ENCODE assay signal across 23 mouse cellular contexts in the genomic region with DNA sequence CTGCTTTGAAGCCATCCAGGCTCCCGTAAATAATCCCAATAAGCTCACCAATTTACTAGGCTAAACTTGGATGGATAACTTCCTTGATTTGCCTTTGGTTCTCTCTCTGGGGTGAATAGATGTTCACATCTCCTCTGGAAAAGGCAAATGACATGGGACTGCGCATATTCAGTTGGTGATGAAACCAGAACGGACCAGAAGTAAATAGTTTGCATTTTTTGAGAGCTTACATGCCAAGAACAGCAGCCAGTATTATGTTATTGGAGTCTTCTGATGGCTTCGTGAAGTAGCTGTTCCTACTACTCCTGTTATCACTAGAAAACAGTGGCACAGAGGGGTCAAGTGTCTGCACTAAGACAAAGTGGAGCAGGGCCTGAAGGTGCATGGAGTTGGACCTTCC.
DNase-seq lines count a peak whose midpoint lies in the region; TF ChIP-seq lines count a peak whose summit lies in the region.
"Had no signal": no experiment of that assay in that cellular context is flagged by ENCODE, and none has a peak within 500 bp of the region (broad histone marks: within the 10 kb centered on the region; RNA-seq: fewer than 3 reads in every experiment).

No protein-coding gene starts in this region.

- intact Hi-C loops in gastrocnemius, adult 2 months (cut with DNase I), result no loop called here
- intact Hi-C loops in gastrocnemius, postnatal 14 days (cut with DNase I; ENCODE audit: low total_unique reads), result no loop called here

- no peak for DNase-seq in gastrocnemius, adult 2 months
- DNase-seq in gastrocnemius, postnatal 14 days, result no peak
- peak; percentile 3 for DNase-seq in kidney, adult 9 months
- DNase-seq in kidney, adult 11 months, result no peak
- DNase-seq in kidney, postnatal 14 days, result peak; percentile 4
- DNase-seq in kidney, postnatal 36 days, result no peak
- DNase-seq in Muller cell, postnatal 12 days (ENCODE audit: inconsistent ontology term), result peak; percentile 53
- DNase-seq: adrenal gland, adult 2 months; adrenal gland, postnatal 10 days; adrenal gland, postnatal 25 days; B cell, adult 2 months; cerebellum, adult 11 months; cerebellum, adult 18-20 months; cerebellum, adult 8-10 months; cerebellum, adult 9-11 months; cerebellum, postnatal 14 days; cerebellum, postnatal 36 days; embryo, embryonic 11 days had no signal

- no peak for TF ChIP-seq CTCF in gastrocnemius, adult 2 months (IDR thresholded peaks at IDR 0.05)

- peak overlapping the region; percentile 61 for H3K27ac ChIP-seq in gastrocnemius, adult 2 months
- H3K27ac ChIP-seq: embryonic facial prominence, embryonic 13.5 days; embryonic facial prominence, embryonic 15.5 days; forebrain, embryonic 10.5 days; forebrain, embryonic 12.5 days had no signal

- no peak overlapping the region for H3K4me3 ChIP-seq in gastrocnemius, adult 2 months
- H3K4me3 ChIP-seq: embryonic facial prominence, embryonic 13.5 days; embryonic facial prominence, embryonic 15.5 days; erythroblast, embryonic 14.5 days; forebrain, embryonic 10.5 days; forebrain, embryonic 12.5 days had no signal

Comparison
In these comparisons a context has a peak if more than half of its experiments do, and no peak if none do; other contexts are left out.
1. DNase-seq: peak in kidney, adult 9 months (single experiment), kidney, postnatal 14 days (single experiment) and Muller cell, postnatal 12 days (single experiment); none in gastrocnemius, adult 2 months (single experiment), gastrocnemius, postnatal 14 days (single experiment), kidney, adult 11 months (single experiment) and kidney, postnatal 36 days (0 of 2).